Mouse (Mus musculus): ENCODE measurements at regions not wholly inside any gene's neighbourhood (a gene's known extent, or its start where the extent isn't known, plus 50 kb on each side); places are given as distances from the start of the nearest gene placed in this dataset.
"Not testable (repeated sequence)": the region's sequence is repeated elsewhere in the genome, so short reads cannot be mapped to it uniquely, and the experiment has no call there.

GRCm38 (mm10) chr1:152252658-152253267 lies 133.7 kb downstream of the Tsen15 start:
- DNase-seq (ENCODE audit: extremely low spot score in 1 of 2, low spot score in 1 of 2), result no peak

- DNase-seq (ENCODE audit: extremely low spot score in 1 of 2, low spot score in 1 of 2), result peak in 1 of 2 experiments; percentile 51
These were observed 145.5 kb downstream of the Tsen15 start for GRCm38 (mm10) chr1:152241026-152241425.

GRCm38 (mm10) chr1:152239376-152239775 lies 147.1 kb downstream of the Tsen15 start:
- DNase-seq (ENCODE audit: extremely low spot score in 1 of 2, low spot score in 1 of 2), result no peak

- no peak for DNase-seq (ENCODE audit: extremely low spot score in 1 of 2, low spot score in 1 of 2)
These were observed 145.4 kb upstream of the 1700025G04Rik start for GRCm38 (mm10) chr1:152235212-152235792.

GRCm38 (mm10) chr1:152234716-152235115 lies 144.8 kb upstream of the 1700025G04Rik start:
- DNase-seq (ENCODE audit: extremely low spot score in 1 of 2, low spot score in 1 of 2), result no peak

- DNase-seq (ENCODE audit: extremely low spot score in 1 of 2, low spot score in 1 of 2), result peak in 1 of 2 experiments; percentile 54
These were observed 141.8 kb upstream of the 1700025G04Rik start for GRCm38 (mm10) chr1:152231717-152232202.

- DNase-seq (ENCODE audit: extremely low spot score in 1 of 2, low spot score in 1 of 2), result no peak
These were observed 139.8 kb upstream of the 1700025G04Rik start for GRCm38 (mm10) chr1:152229709-152230108.

- DNase-seq (ENCODE audit: extremely low spot score in 1 of 2, low spot score in 1 of 2), result no peak
These were observed 136.1 kb upstream of the 1700025G04Rik start for GRCm38 (mm10) chr1:152226049-152226448.

GRCm38 (mm10) chr1:152223666-152224065 lies 133.7 kb upstream of the 1700025G04Rik start:
- no peak for DNase-seq (ENCODE audit: extremely low spot score in 1 of 2, low spot score in 1 of 2)

GRCm38 (mm10) chr1:152220804-152221565 lies 131.1 kb upstream of the 1700025G04Rik start:
- peak in 1 of 2 experiments; percentile 60 for DNase-seq (ENCODE audit: extremely low spot score in 1 of 2, low spot score in 1 of 2)

GRCm38 (mm10) chr1:152219752-152220151 lies 129.8 kb upstream of the 1700025G04Rik start:
- not testable (repeated sequence) for DNase-seq (ENCODE audit: extremely low spot score in 1 of 2, low spot score in 1 of 2)

GRCm38 (mm10) chr1:152217404-152217803 lies 127.5 kb upstream of the 1700025G04Rik start:
- DNase-seq (ENCODE audit: extremely low spot score in 1 of 2, low spot score in 1 of 2), result peak in 1 of 2 experiments; percentile 51

- DNase-seq (ENCODE audit: extremely low spot score in 1 of 2, low spot score in 1 of 2), result no peak
These were observed 124.5 kb upstream of the 1700025G04Rik start for GRCm38 (mm10) chr1:152214376-152214775.

- no peak for DNase-seq (ENCODE audit: extremely low spot score in 1 of 2, low spot score in 1 of 2)
These were observed 113.3 kb upstream of the 1700025G04Rik start for GRCm38 (mm10) chr1:152203187-152203586.

GRCm38 (mm10) chr1:152188700-152189099 lies 98.8 kb upstream of the 1700025G04Rik start:
- DNase-seq (ENCODE audit: extremely low spot score in 1 of 2, low spot score in 1 of 2), result no peak

- no peak for DNase-seq (ENCODE audit: extremely low spot score in 1 of 2, low spot score in 1 of 2)
These were observed 95.0 kb upstream of the 1700025G04Rik start for GRCm38 (mm10) chr1:152184956-152185355.

GRCm38 (mm10) chr1:152176267-152176970 lies 86.5 kb upstream of the 1700025G04Rik start:
- no peak for DNase-seq (ENCODE audit: extremely low spot score in 1 of 2, low spot score in 1 of 2)

GRCm38 (mm10) chr1:152175691-152176090 lies 85.8 kb upstream of the 1700025G04Rik start:
- no peak for DNase-seq (ENCODE audit: extremely low spot score in 1 of 2, low spot score in 1 of 2)

- no peak for DNase-seq (ENCODE audit: extremely low spot score in 1 of 2, low spot score in 1 of 2)
These were observed 84.5 kb upstream of the 1700025G04Rik start for GRCm38 (mm10) chr1:152174464-152174863.

GRCm38 (mm10) chr1:152171034-152171790 lies 81.3 kb upstream of the 1700025G04Rik start:
- DNase-seq (ENCODE audit: extremely low spot score in 1 of 2, low spot score in 1 of 2), result no peak

Measured in frontal cortex, adult 2 months (tissue).